Comparison of ENCODE assay signal across 24 mouse cellular contexts in genomic region chr4:47435131-47435530, GRCm38 (mm10).
"Had no signal": no experiment of that assay in that cellular context is flagged by ENCODE, and none has a peak within 500 bp of the region (broad histone marks: within the 10 kb centered on the region; RNA-seq: fewer than 3 reads in every experiment).

No protein-coding gene starts in this region.

- H3K4me3 ChIP-seq: layer of hippocampus, adult 2 months; limb, embryonic 10.5 days; limb, embryonic 13.5 days; liver, embryonic 12.5 days; liver, embryonic 15.5 days; lung, embryonic 15.5 days; myocyte; neural tube, embryonic 13.5 days; stomach, embryonic 15.5 days had no signal

- DNase-seq: kidney, adult 2 months; kidney, postnatal 25 days; layer of hippocampus, adult 9-11 months; liver; lung, adult 18-20 months; lung, postnatal 14 days; midbrain, embryonic 14.5 days; retina, postnatal 1 day; right cerebral cortex, postnatal 25 days; spleen, adult 18-20 months; thymus, adult 2 months; thymus, postnatal 25 days had no signal

- H3K9me3 ChIP-seq: limb, embryonic 10.5 days; limb, embryonic 13.5 days; liver, embryonic 12.5 days; liver, embryonic 15.5 days; lung, embryonic 15.5 days; neural tube, embryonic 13.5 days; stomach, embryonic 15.5 days had no signal

- H3K36me3 ChIP-seq: limb, embryonic 10.5 days; limb, embryonic 13.5 days; liver, embryonic 12.5 days; liver, embryonic 15.5 days; lung, embryonic 15.5 days; neural tube, embryonic 13.5 days; stomach, embryonic 15.5 days had no signal

- H3K9ac ChIP-seq: liver, embryonic 12.5 days; liver, embryonic 15.5 days; lung, embryonic 15.5 days; neural tube, embryonic 13.5 days; stomach, embryonic 15.5 days had no signal

- ATAC-seq: inflammation-experienced regulatory T-cells, adult 6 months; liver, embryonic 12.5 days had no signal

- H3K4me2 ChIP-seq: liver, embryonic 12.5 days; liver, embryonic 15.5 days had no signal

- H3K27me3 ChIP-seq: lung, embryonic 15.5 days; stomach, embryonic 15.5 days had no signal

- H3K27ac ChIP-seq: kidney, postnatal 0 days; layer of hippocampus, adult 2 months; limb, embryonic 10.5 days; limb, embryonic 13.5 days; liver, embryonic 12.5 days; liver, embryonic 15.5 days; lung, embryonic 15.5 days; macrophage; stomach, embryonic 15.5 days had no signal
